Mouse (Mus musculus) cerebellum, postnatal 10 days (tissue): Measurements from ENCODE around the gene Unk.

ENCODE experiments used
- DNase-seq, 2 experiments: peaks; one replicate each; pipeline ENCODE4 v3.0.0; 2021; ENCODE audit warnings: mixed read lengths in 2 of 2

Unk gene

DNA sequence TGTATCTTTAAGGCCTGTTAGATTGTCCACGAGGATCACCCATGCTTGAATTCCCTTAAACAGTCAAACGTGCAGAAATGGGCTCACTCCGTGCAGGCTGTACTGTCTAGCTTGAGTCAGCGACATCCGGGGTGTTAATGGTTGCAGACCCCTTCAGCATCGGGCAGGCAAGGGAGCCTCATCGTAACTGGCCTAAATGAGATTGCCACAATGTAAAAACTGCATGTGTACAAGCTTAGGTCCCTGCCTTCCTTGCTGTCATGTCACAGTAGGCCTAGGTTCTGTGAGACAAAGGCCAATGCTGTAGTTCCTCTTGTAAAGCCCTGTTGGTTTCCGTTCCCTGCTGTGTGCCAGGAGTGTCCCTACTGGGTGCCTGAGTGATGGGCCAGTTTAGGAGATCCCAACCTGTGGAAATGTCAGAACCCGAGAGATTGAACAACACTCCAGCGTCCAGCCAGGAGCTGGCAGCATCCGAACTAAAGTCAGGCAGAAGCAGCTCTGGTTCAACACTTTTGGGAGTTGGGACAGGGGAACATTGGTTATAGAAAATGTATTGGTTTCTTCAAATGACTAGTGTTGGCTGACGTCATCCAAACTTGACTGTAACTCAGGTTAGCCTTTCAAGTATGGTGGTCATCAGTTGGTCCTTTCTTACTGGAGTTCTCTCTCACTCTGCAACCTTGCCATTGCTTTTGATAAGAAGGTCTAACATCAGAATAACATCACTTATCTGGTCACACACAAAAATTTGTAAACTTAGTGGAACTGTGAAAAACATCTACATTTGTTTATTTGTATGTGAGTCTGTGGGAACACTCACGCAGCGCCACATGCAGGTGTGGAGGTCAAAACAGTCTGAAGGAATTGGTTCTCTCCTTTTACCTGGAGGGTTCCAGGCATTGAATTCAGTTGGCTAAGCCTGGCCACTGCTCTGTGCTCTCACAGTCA, 1.1 kb downstream of the Unk start:
- DNase-seq: peak; percentile 53 to 65

DNA sequence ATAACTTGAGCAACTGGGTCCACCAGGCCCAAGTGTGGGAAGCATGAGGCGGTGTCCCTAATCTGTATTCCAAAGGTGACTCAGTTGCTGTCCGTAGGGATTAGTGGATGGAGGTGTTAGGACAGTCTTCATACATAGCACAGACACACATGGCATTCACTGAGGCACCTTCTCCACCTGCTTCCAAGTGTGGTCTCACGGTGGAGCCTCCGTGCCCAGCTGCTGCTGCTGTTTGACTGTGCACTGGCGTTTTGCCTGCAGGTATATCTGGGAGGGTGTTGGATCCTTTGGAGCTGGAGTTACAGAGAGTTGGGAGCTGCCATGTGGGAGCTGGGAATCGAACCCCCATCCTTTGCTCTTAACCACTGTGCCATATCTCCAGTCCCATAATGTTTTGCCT, 4.5 kb downstream of the Unk start:
- DNase-seq: no peak

DNA sequence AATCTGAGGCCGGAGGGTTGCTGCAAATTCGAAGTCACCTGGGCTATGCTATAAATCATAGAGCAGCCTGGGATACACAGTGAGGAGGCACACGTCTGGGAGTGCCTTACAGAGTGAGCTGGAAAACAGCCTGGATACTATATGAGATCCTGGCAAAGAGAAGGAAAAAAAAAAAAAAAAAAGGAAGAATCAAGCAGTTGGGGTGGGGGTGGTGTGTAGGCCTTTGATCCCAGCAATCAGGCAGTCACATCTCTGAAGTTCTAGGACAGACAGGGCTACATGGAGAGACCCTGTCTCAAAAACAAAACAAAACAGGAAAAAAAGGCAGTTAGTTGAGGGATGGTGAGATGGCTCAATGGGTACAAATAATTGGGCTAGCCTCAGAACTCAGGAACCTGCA, 6.5 kb downstream of the Unk start:
- DNase-seq: no peak

DNA sequence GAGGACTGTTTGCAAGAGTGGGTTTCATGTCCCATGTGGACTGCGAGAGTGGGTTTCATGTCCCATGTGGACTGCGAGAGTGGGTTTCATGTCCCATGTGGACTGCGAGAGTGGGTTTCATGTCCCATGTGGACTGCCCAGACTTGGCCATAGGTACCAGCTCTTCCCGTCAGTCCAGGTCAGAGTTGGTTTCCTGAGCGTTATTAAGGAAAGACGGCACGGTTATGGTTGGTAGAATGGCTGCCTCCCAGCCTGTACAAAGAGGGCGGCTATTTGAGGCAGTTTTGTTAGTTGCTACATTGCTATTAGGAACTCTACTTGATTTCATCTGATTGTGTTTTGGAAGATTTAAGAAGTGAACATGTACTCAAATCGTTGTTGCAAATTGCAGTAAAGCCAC, 7.7 kb downstream of the Unk start:
- DNase-seq: no peak

DNA sequence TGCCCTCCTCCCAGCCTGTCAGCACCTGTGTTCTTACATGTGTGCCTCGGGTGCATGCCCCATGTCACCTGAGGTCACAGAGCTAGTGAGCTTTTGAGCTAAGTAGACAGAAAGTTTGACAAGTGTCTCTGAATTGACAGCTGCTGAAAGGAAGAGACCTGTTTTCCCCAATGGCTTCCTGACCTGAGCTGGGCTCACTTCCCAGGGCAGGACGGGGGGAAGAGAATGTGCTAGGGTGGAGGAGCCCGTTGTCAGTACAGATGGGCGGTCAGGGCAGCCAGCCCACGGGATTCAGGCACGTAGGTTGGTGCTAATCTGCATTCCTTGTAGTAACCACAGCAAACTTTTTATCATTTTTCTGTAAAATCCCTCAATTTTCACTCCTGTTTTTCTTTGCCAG, 10.5 kb downstream of the Unk start:
- DNase-seq: no peak

DNA sequence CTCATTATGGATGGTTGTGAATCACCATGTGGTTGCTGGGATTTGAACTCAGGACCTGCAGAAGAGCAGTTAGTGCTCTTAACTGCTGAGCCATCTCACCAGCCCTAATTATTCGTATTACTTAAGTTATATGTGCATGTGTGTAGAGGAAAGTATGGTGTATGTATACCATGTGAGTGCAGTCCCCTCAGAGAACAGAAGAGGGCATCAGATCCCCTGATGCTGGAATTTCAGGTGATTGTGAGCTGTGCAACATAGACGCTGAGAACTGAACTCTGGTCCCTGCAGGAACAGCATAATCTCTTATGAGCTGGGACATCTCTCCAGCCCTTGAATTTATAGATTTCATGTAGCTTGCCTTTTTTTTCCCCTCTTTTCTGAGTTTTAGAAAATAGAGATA, 11.7 kb downstream of the Unk start:
- DNase-seq: no peak

DNA sequence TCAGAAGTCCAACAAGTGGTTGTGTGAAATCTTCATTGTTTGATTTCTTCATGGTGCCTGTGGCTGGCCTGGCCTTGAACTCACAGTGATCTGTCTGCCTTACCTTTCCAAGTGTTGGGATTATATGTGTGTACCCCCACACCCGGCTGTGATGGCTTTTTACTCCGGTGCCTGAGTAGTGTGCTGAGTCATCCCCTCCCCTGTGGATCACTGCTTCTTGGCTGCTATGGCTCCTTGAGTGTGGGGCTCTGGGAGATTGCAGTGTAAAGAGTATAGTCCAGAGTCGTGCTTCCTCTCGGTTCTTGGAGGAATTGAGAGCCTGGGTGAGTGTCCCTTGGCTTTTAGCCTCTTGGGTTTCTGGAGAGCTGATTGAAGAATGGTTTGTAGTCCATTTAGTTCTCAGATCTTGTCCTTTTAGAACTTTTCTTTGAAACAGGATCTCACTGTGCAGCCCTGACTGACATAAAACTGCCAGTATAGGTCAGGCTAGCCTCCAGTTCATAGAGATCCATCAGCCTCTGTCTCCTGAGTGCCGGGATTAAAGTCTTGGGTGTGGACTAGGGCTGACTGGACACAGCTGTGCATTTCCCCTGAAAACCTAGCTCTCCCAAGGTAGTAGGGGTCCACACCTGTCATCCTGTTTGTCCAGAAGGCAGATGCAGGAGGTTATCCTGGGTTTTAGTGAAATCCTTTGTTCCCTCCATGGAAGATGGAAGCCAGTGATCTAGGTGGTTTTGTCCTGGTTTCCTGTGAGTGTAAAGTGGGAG, 12.4 kb downstream of the Unk start:
- DNase-seq: no peak

DNA sequence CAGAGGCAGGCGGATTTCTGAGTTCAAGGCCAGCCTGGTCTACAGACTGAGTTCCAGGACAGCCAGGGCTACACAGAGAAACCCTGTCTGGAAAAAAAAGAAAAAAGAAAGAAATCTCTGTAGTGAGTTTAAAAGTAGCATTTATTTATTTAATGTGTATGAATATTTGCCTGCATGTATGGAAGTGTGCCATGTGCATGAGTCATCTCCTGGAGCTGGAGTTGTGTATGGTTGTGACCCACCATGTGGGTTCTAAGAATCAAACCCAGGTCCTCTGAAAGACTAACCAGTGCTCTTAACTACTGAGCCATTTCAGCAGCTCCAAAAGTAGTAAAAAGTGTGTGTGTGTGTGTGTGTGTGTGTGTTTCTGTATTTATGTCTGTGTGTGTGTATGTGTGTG, 13.2 kb downstream of the Unk start:
- no peak for DNase-seq

DNA sequence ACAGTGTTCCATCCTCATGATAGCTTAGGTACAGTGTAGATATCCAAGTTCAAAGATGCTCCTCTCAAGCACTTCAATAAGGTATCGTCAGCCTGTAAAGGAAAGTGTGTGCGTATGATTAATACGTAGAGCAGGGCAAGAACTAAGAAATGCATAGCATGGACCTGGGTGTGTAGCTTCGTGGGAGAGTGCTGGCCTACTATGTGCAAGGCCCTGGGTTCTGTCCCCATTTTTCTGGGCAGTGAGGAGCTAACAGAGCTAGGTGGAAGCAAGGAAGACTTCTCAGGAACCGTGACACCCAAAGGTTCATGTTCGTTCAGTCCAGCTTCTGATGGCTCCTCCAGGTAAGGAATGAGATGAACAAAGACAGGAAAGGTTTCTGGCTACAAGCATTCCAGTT, 15.1 kb downstream of the Unk start:
- DNase-seq: no peak

DNA sequence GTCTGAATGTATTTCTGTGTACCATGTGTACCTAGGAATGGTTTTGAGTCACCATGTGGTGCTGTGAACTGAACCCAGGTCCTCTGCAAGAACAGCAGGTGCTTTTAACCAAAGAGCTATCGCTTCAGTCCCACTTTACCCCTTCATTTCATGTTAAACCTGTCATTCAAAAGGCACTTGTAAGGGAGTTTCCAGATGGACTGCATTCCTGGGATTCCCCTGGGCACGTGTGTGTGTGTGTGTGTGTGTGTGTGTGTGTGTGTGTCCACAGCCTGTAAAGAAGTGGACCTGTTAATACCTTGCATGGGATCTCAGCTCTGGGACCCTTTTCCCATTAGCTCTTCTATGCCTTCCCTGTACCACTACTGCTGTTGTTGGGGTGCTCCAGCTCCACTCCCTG, 19.5 kb downstream of the Unk start:
- no peak for DNase-seq

DNA sequence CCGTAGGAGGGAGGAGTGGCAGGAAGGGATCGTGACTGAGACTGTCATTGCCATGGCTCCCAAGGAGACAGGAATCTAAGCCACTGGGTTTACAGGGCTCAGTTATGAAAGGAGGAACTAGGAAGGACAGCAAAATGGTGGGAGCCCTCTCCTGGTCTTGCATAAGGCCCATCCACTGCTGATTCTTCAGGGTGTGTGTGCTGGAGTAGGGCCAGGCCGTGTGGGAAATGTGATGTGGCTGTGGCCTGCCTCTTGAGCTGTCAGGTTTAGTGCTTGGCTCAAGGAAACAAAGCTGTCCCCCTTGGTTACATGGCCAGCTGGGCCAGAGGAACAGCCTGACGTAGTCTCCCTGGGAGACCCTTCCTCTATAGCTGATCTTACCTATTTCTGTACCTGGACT, 20.1 kb downstream of the Unk start:
- no peak for DNase-seq

DNA sequence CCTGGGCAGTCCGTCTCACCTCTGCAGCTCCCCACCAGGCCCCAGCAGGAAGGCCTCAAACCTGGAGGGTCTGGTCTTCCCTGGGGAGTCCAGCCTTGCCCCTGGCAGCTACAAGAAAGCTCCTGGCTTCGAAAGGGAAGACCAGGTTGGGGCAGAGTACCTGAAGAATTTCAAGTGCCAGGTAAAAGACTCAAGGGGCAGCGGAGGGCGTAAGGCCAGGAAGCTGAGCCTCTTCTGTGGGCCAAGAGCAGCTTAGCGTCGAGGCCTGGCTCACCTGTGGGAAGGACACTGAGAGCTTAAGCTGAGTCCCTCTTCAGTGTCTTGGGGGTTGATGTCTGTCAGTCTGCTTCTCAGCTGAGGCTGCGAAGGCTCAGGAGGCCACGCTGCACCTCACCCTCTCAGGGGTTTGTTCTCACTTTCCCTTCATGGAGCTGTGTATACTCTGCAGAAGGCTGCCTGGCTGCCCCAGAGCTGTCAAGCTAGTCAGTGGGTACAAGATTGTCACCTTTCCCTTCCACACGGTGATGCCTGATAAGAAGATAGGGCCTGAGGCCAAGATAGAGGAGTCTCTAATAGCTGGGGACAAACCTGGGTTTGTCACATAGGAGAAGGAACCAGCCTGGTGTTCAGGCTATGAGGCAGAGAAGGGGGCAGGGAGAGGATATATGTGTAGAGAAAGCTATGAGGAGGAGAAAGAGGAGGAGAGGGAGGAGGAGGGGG, 23.5 kb downstream of the Unk start:
- DNase-seq: no peak

DNA sequence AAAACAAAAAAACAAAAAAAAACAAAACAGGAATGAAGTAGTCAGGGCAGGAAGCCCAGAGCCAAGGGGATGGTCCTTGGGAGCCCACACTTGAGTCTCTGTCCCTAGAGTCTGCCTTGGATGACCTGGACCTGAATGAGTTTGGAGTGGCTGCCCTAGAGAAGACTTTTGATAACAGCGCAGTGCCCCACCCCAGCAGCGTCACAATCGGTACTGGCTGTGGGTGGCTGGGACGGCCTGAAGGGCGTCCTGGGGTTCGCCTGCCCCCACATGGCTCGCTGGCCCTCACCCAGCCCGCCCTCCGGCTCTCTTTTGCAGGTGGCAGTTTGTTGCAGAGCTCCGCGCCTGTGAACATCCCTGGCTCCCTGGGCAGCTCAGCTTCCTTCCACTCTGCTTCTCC, 25.8 kb downstream of the Unk start:
- no peak for DNase-seq

DNA sequence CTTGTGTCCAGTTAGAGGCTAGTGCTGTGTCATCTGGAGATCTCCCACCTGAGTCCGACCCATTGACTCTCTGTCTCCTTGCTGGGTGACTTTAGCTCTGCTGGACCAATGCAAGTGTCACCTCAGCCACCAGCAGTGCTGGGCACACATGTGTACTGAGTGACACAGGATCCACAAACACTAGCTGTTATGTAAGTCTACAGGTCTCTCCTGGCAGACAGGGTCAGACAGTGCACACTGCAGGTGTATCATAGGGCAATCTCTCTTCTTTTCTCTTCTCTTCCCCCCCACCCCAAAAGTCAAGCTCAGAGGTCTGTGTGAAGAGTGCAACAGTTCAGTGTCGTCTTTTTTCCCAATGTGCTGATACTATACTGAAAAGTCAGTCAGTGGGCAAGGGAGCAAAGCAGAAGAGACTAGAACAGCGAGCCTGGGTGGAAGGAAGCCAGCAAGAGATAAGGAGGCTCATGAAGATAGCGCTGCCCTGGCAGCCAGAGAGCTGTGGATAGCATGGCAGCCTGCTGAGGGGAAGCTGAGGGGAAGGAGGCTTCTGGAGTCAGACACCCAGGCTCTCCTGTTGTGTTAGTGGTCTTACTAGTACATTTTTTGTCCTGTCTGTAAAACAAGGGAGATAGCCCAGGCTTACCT, 27.2 kb downstream of the Unk start:
- DNase-seq: no peak

DNA sequence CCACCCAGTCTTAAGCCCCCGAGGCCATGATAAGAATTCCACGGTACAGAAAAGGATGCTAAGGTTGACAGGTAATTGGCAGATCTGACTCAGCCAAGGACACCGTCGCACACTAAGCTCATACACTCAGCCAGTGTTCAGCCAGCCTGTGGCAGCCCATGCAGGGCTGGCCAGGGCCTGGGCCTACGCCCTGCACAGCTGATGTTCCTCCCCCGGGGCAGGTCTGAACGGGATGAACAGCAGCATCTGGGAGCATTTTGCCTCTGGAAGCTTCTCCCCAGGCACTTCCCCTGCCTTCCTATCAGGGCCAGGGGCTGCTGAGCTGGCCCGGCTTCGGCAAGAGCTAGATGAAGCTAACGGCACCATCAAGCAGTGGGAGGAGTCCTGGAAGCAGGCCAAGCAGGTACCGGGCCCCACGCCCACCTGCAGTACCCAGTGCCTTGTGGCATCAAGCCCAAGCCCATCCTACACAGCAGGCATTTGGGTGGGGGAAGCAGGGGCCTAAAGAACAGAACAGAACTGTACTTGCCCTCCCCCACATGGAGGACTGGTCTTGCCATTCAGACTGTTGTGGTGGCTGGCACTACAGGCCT, 28.0 kb downstream of the Unk start:
- DNase-seq: peak; percentile 52 to 54

DNA sequence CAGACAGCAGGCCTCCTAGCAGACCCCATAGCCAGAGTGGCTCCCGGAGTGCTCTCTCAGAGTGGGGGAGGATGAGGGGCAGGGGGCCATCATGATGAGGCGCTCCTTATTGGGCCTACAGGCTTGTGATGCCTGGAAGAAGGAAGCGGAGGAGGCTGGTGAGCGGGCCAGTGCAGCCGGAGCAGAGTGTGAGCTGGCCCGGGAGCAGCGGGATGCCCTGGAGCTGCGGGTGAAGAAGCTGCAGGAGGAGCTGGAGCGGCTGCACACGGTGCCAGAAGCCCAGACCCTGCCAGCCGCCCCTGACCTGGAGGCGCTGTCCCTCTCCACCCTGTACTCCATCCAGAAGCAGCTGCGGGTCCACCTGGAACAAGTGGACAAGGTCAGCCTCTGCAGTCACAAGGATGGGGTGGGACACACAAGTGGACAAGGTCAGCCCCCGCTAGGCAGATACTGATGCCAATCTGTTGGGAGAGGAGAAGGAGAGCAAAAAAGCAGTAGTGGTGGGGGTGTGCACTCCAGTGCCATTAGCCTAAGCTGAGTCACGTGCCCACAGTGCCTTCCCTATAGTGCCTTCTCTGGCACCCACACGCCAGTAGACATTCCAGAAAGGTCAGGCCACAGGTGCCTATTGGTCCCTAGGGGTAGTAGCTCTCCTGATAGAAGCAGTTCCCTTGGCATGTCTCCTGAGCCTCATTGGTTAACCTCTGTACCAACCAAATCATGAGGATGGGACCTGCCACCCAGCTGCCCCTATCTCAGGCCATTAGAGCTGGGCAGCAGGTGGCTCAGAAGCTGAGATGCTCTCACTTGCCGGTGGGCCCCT, 29.0 kb downstream of the Unk start:
- no peak for DNase-seq

DNA sequence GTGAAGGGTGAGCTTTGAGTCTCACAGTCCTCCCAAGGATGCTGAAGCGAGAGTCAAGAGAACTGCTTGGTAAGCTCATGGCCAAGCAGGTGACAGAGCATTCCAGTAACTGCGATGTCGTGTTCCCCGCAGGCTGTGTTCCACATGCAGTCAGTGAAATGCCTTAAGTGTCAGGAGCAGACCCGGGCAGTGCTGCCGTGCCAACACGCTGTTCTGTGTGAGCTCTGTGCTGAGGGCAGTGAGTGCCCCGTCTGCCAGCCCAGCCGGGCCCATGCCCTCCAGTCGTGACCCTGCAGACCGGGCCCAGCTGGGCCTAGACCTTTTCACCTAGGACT, 29.5 kb downstream of the Unk start:
- DNase-seq: no peak

DNA sequence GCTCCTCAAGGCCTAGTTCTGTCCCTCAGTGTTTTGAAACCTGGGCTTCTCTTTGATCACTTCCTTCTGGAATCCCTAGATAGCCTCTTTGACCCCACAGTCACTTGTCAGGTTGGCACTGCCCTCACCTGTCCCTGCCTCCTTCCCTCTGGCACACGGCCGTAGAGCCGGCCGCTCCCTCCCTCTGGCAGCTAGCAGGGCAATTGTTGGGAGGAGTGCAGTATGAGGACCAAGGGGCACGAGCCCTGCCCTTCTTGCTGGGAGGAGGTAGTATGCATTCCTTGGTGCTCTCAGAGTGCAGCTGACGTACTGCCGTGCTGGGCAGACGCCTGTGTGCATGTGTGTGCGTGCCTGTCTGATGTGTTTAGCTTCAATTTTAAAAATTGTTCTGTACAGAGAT, 30.5 kb downstream of the Unk start:
- no peak for DNase-seq

DNA sequence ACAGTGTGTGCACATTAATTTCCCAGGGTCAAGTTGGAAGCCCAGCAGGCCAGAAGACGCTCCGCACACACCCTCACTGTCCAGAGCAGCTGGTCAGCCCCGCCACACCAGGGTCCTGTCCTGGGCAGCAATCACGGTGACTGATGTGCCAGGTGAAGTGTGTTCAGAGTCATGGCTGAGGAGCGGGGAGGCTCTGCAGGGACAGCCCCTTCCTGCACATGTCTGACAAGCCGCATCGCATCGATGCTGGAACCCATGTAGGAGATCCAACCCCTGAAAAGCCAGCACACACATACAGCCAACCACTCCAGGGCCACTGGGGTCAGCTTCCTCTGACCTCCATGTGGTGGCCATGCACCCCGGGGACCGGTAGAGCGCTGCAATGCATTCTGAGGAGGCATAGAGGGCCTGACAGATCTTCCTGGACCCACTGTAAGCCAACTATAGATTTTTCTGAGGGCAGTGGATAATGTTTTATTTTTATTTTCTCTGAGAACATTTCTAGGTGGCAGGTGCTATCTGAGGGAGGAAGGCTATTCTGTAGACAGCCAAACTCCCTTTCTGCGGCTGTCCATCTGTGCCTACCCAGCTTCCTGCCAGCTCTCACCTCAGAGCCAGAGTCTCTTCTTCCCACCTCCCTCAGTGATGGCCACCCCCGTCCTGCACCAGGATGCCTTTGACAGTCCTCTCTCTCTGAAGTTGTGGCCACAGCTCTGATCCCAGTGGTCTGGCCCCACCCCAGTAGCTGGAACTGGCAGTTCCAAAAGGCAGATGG, 31.7 kb downstream of the Unk start:
- peak; percentile 76 to 81 for DNase-seq

DNA sequence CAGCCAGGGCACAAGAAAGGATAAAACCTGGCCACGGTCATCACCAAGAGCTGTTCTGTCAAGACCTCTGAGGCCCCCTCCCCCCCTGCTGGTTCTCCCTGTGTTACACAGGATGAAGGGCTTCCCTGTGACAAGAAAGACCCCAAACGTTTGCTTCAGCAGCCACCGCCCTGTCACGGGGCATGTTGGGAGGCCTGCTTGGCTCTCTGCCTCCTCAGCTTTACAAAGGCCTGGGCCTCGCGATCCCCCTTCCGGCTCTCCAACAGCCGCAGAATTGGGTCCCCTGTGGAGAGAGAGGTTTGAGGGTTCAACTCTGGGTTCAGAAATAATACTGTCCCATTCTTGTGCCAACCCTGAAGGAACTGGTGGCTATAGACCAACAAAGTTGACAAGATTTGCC, 32.4 kb downstream of the Unk start:
- DNase-seq: peak; percentile 76 to 79

DNA sequence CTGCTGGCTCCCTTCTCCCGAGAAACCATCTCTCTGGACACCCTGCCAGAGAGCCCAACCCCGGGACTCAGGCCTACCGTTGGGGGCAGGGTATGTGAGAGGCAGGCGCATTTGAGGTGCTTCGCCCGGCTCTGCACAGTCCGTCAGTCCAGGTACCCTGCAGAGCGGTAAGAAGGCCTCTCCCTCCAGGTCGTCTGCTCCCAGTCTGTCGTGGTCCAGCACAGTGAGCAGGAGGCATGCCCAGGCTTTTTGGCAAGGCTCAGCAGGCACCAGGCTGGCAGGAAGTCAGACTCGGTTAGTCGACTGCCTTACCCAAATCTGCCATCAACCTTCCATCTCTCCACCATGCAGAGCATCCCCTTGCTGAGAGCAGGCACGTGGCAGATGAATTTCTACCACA, 33.4 kb downstream of the Unk start:
- peak; percentile 87 to 94 for DNase-seq
